Mouse (Mus musculus): ENCODE measurements around the gene Fgfr2. TPM values are rescaled to one million over a fixed set of nuclear protein-coding genes. Genes with fewer than 3 reads are reported as not detected.
"Not testable (repeated sequence)": the region's sequence is repeated elsewhere in the genome, so short reads cannot be mapped to it uniquely, and the experiment has no call there.

The Fgfr2 gene
- polyA plus RNA-seq, 1 experiment from 2014 or later = 104 TPM

DNA sequence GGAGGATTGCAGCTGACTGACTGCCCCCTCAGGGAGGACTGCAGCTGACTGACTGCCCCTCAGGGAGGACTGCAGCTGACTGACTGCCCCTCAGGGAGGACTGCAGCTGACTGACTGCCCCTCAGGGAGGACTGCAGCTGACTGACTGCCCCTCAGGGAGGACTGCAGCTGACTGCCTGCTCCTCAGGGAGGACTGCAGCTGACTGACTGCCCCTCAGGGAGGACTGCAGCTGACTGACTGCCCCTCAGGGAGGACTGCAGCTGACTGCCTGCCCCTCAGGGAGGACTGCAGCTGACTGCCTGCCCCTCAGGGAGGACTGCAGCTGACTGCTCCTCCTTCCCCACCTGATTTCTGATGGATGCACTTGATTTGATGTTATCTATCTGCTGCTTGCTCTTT lies 1706.4 kb downstream of the Fgfr2 start:
- not testable (repeated sequence) for H3K9ac ChIP-seq; H3K27ac ChIP-seq; ATAC-seq (ENCODE audit: insufficient read depth, low FRiP score, low read depth); H3K36me3 ChIP-seq; H3K4me2 ChIP-seq; H3K4me1 ChIP-seq; H3K4me3 ChIP-seq (replicated peaks); H3K9me3 ChIP-seq; H3K27me3 ChIP-seq (replicated peaks)

DNA sequence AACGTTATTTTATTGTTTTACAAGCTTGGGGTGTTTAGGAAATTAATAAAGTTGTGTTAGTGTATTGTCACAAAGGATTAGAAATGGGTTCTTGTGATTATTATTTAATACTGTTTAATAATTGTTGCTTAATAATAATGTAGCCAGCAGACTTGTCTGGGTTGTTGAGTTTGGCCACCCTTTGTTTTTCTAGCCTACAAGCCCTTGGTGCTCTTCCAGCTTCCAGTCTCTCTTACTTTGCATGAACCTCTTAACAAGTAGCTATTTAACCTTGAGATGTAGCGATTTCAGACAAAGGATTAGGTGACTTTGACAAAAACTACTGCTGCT lies 1711.2 kb downstream of the Fgfr2 start:
- ATAC-seq (ENCODE audit: insufficient read depth, low FRiP score, low read depth) = no peak
- no peak overlapping the region for H3K9ac ChIP-seq
- no peak overlapping the region; the same call in 1 of the 2 replicates for H3K4me3 ChIP-seq (replicated peaks)
- H3K4me2 ChIP-seq = peak overlapping the region; percentile 66; the same call in 1 of the 2 replicates
- 0 out of 2 replicates have a peak, but pooled peaks cover 10% of the 10 kb centered on the region for H3K4me1 ChIP-seq
- H3K27ac ChIP-seq = no peak overlapping the region
- H3K9me3 ChIP-seq = no peaks in the 10 kb centered on the region
- no peaks in the 10 kb centered on the region for H3K36me3 ChIP-seq
- WGBS = 44% methylated on average over 2 of the region's 2 CpGs
- no peaks in the 10 kb centered on the region for H3K27me3 ChIP-seq (replicated peaks)

DNA sequence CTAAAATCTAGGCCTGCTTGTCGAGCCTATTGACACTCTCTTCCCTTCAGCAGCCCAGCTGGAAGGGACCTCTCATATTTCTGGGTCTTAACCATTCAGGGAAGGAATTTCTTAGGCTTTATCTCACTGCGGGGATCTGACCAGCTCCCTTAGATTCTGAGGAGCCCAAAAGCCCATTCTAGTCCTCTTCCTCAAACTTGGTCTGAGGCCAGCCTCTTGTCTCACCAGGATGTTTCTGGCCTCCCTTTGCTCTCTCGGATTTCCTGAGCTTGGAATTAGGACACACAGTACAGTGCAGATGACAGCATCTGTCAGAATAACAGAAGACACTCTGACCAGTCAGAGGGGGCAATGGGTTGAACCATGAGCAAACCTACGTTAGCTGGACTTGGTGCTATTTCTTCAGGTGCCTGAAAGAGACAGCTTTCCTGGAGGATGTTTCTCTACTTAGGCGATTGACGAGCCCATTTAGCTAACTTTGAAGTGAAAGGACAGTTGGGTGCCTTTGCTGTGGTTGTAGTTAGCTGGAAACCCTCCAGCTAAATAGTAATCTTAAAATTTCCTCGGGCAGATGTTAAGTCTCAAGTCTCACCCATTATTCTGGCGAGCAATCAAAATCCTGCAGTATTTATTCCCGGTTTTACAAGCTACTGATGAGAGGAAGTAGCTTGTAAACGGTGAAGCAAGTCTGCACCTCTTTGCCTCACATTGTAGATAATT lies 1711.8 kb downstream of the Fgfr2 start:
- ATAC-seq (ENCODE audit: insufficient read depth, low FRiP score, low read depth) = no peak
- Histone ChIP-seq H3K9me3 (no peaks in the 10 kb centered on the region), H3K27me3 (replicated peaks) (no peaks in the 10 kb centered on the region), H3K36me3 (no peaks in the 10 kb centered on the region), H3K4me2 (peak overlapping the region; percentile 66), H3K27ac (peak overlapping the region; percentile 84), H3K9ac (no peak overlapping the region; the same call in 1 of the 2 replicates), H3K4me1 (0 out of 2 replicates have a peak, but pooled peaks cover 10% of the 10 kb centered on the region), H3K4me3 (replicated peaks) (peak overlapping the region; percentile 93)
- WGBS = 29% methylated on average over 10 of the region's 10 CpGs

DNA sequence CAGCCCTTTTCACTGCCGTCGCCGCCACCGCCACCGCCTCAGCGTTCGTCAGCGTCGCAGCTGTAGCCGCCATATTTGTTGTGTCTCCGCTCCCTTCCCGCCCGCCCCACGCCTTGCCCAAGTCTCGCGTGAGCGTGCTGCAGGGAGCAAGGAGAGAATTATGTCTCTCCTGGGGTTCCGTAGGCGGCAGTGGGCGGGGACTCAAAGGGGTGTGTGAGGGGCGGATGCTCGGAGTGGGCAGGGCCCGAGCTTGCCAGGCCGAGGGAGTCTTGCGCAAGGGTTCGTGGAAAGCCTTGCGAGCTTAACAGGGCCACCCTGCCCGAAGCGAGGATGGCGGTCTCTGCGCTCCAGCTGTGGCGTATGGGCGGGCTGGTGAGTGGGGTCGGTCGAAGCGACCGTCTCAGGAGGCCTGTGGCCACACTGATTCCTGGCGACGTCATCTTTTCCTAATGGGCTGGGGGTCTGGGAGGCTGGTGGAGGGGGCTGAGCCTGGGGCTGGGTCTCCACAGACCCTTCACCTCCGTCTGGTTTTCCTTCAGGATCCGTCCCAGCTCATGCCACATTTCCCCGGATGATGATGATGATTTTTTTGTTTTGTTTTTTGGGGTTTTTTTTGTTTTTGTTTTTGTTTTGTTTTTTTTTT lies 1712.6 kb downstream of the Fgfr2 start, which contains the start of the genes Ikzf5 and Acadsb:
Ikzf5 (minus strand) TSS at position 106 of the 643 bp plus-strand sequence.
Acadsb (plus strand) TSS at position 186 of the 643 bp plus-strand sequence.
- peak; percentile 99 for ATAC-seq (ENCODE audit: insufficient read depth, low FRiP score, low read depth)
- under 1% methylated on average over 42 of the region's 42 CpGs for WGBS
- H3K9me3 ChIP-seq = no peaks in the 10 kb centered on the region
- 0 out of 2 replicates have a peak, but pooled peaks cover 10% of the 10 kb centered on the region for H3K4me1 ChIP-seq
- peak within 1 kb of the TSS; percentile 93 for H3K4me3 ChIP-seq (replicated peaks)
- H3K27ac ChIP-seq = peak within 1 kb of the TSS; percentile 84
- peak within 1 kb of the TSS; percentile 92 for H3K9ac ChIP-seq
- H3K36me3 ChIP-seq = no peaks in the 10 kb centered on the region
- H3K4me2 ChIP-seq = peak within 1 kb of the TSS; percentile 74
- H3K27me3 ChIP-seq (replicated peaks) = no peaks in the 10 kb centered on the region

DNA sequence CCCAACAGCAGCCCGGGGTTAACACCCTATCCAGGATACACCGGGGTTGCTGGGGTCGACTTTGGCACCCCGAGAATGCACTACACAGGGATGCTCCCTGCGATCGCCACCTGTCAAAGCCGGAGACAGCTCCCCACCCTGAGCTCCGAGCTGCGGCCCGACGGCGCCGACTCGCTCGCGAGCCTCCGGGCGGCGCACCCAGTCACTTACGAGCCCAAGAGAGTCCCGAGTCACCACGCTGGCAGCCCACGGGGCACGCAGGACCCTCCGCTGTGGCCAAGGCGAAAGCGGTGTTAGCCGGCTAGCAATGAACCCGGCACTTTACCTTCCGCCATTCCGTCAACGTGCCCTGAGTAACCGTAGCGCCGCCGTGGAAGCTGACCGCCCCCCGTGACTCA lies 1713.2 kb downstream of the Fgfr2 start:
- Histone ChIP-seq H3K36me3 (no peaks in the 10 kb centered on the region), H3K4me1 (0 out of 2 replicates have a peak, but pooled peaks cover 10% of the 10 kb centered on the region), H3K4me2 (peak overlapping the region; percentile 74), H3K9me3 (no peaks in the 10 kb centered on the region), H3K27ac (0 out of 2 replicates have a peak overlapping the region, but pooled peaks have one; percentile 31), H3K4me3 (replicated peaks) (peak overlapping the region; percentile 93), H3K9ac (peak overlapping the region; percentile 92), H3K27me3 (replicated peaks) (no peaks in the 10 kb centered on the region)
- ATAC-seq (ENCODE audit: insufficient read depth, low FRiP score, low read depth) = peak; percentile 54
- WGBS = 0% methylated on average over 38 of the region's 38 CpGs

DNA sequence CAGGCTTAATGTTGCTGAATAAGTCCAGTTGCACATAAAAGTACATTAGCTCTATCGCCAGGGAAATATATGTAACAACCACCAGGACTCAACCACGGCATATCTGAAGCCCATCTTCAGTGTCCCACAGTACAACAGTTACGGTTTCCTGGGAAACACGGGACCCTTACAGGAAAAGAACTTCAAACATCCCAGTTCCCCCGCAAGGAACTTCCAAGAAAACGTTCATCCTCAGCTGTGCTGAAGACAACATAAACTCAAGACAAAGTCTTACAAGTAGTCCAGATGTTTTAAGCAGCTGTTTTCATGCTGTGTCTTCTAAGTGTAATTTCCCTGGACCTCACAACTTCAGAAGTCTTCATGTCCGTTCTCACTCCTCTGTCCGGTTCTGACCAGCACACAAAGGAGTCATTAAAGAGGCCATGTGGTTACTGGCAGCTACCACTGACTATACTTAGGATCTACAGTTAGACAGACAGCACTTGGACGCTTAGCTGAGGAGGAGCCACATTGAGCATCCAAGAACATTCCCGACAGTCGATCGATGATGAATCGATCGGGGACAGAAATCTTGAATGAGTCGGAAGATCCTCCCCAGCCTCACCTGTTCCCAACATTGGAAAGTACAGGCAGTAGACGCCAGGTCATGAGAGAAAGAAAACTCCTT lies 1713.7 kb downstream of the Fgfr2 start:
- 0 out of 2 replicates have a peak, but pooled peaks cover 10% of the 10 kb centered on the region for H3K4me1 ChIP-seq
- H3K4me2 ChIP-seq = peak overlapping the region; percentile 74
- 5% methylated on average over 16 of the region's 16 CpGs for WGBS
- no peaks in the 10 kb centered on the region for H3K36me3 ChIP-seq
- H3K4me3 ChIP-seq (replicated peaks) = peak overlapping the region; percentile 93
- no peak for ATAC-seq (ENCODE audit: insufficient read depth, low FRiP score, low read depth)
- H3K27ac ChIP-seq = 0 out of 2 replicates have a peak overlapping the region, but pooled peaks have one; percentile 31
- peak overlapping the region; percentile 92 for H3K9ac ChIP-seq
- H3K9me3 ChIP-seq = no peaks in the 10 kb centered on the region
- no peaks in the 10 kb centered on the region for H3K27me3 ChIP-seq (replicated peaks)

DNA sequence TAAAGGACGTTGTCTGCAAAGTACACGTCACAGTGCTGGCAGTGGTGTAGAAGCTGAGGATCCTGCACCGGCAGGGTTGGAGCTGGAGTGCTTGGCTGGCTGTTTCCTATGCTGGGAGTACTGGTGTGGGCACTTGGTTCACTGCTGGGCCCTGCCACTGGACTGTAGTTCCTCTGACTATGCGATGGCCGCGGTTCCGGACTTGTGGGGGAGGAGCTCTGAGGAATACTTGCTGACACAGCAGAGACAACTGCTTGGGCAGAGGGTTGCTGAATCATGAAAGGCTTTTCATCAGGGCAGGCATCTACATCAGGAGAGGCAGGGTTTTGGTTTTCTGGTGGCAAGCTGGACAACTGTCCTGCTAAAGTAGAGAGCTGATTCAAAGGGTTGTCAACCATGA lies 1731.4 kb downstream of the Fgfr2 start:
- H3K36me3 ChIP-seq; H3K4me3 ChIP-seq (replicated peaks); ATAC-seq (ENCODE audit: insufficient read depth, low FRiP score, low read depth): not testable (repeated sequence)

DNA sequence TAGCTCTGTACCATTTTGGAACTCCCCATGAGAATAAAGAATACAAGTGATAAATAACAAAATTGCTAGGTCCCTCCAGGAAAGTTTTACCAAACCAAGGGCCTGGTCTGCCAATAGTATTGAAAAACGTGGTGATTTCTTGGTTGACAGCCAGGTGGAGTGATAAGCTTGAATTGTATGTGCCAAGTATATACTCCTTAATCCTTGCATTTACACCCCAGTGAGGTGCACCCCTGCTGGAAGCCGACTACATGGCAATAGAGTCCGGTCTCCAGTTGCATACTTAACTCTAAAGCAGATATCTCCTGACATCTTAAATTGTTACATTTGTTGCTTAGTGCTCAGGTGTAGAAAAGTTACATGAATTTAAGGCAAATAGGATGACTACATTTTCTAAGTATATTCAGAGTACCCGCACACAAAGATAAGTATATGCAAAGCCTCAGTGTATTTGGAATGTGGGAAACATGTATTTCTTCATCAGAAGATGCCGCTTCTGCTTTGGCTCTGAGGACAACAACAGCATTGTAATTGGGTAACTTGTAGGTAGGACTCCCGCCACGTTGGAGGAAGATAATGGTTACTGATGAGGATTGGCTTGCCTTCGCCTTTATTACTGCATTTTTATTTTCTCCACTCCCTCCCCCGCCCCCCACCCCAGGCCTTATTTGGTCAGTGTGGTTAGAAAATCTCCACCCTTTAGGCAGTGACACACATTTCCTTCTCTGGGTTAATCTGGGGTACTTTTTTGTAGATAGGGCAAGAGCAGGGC lies 1751.1 kb downstream of the Fgfr2 start:
- H3K9ac ChIP-seq = no peak overlapping the region
- WGBS = 67% methylated on average over 9 of the region's 9 CpGs
- H3K9me3 ChIP-seq = no peaks in the 10 kb centered on the region
- H3K4me3 ChIP-seq (replicated peaks) = peak overlapping the region; percentile 75
- no peaks in the 10 kb centered on the region; the same call in 1 of the 2 replicates for H3K4me1 ChIP-seq
- H3K36me3 ChIP-seq = no peaks in the 10 kb centered on the region
- H3K4me2 ChIP-seq = peak overlapping the region; percentile 56
- ATAC-seq (ENCODE audit: insufficient read depth, low FRiP score, low read depth) = no peak
- H3K27me3 ChIP-seq (replicated peaks) = no peaks in the 10 kb centered on the region
- peak overlapping the region; percentile 97; the same call in 1 of the 2 replicates for H3K27ac ChIP-seq

More for the DNA sequence above, 1731.4 kb downstream of the Fgfr2 start:
- H3K9me3 ChIP-seq; H3K4me2 ChIP-seq; H3K27me3 ChIP-seq (replicated peaks); H3K9ac ChIP-seq; H3K4me1 ChIP-seq; H3K27ac ChIP-seq: not testable (repeated sequence)
- 85% methylated on average over 7 of the region's 7 CpGs for WGBS

DNA sequence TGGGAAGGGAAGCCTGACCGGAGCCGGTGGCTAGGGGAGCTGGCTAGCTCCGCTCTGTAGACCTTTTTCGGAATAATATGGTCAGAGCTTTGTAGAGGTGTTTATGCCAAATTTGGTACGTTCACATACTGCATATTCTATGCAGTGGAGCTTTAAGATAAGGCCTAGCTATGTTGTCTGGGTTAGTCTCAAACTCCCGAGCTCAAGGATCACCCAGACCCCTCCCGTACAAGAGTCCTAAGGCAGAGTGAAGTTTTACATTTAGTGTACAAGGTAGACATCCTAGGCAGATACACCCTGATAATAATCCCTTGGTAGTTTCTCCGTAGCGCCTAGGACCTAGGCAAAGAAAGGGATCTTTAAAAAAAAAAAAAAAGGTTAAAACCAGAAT lies 1751.7 kb downstream of the Fgfr2 start:
- H3K4me2 ChIP-seq = peak overlapping the region; percentile 56
- ATAC-seq (ENCODE audit: insufficient read depth, low FRiP score, low read depth) = no peak
- 7% methylated on average over 9 of the region's 9 CpGs for WGBS
- no peaks in the 10 kb centered on the region for H3K36me3 ChIP-seq
- H3K9me3 ChIP-seq = no peaks in the 10 kb centered on the region
- peak overlapping the region; percentile 97 for H3K27ac ChIP-seq
- H3K4me3 ChIP-seq (replicated peaks) = peak overlapping the region; percentile 75
- no peaks in the 10 kb centered on the region for H3K27me3 ChIP-seq (replicated peaks)
- no peaks in the 10 kb centered on the region; the same call in 1 of the 2 replicates for H3K4me1 ChIP-seq
- H3K9ac ChIP-seq = peak overlapping the region; percentile 91

DNA sequence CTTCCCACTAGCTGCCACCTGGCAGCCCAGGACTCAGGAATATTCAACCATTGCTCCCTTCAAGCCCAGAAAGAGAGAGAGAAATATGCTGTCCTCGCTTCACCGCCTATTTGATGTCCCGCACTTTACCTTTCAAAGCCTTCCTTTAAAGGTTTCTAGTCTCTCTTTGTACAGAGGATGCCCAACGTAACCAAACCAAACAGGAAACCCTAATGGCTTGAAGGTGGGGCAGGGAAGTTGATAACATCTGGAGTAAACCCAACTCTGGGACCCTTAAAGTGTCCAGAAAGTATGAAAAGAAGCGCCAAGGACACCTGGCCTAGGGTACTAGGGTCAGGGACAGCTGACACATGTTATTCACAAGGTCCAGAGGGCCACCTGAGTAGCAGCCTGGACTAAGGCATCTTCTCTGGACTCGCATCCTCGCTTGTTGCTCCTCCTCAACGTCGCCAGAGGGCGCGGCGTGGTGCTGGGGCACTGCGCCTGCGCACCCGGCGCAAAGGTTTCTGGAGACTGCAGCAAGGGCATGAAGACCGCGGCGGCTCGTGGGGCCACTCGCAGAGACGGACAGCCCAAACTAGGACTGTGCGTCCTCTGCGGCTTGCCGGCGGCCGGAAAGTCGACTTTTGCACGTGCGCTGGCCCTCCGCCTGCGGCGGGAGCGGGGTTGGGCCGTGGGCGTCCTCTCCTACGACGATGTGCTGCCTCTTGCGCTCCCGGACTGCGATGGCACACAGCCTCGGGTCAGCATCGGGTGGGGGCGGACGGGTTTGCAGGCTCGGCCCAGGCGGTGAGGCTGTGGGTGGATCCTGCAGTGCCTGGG lies 1752.3 kb downstream of the Fgfr2 start, which contains the start of gene Pstk:
Pstk (plus strand) TSS at position 494 of the 822 bp plus-strand sequence.
- H3K27ac ChIP-seq = peak within 1 kb of the TSS; percentile 97
- H3K9me3 ChIP-seq = no peaks in the 10 kb centered on the region
- peak within 1 kb of the TSS; percentile 75 for H3K4me3 ChIP-seq (replicated peaks)
- peak within 1 kb of the TSS; percentile 91 for H3K9ac ChIP-seq
- whole genome bisulfite sequencing = 4% methylated on average over 47 of the region's 47 CpGs
- peak within 1 kb of the TSS; percentile 56 for H3K4me2 ChIP-seq
- peak; percentile 96 for ATAC-seq (ENCODE audit: insufficient read depth, low FRiP score, low read depth)
- no peaks in the 10 kb centered on the region for H3K36me3 ChIP-seq
- no peaks in the 10 kb centered on the region; the same call in 1 of the 2 replicates for H3K4me1 ChIP-seq
- no peaks in the 10 kb centered on the region for H3K27me3 ChIP-seq (replicated peaks)
